Mouse (Mus musculus) neutrophil, adult 5-6 weeks (primary cell): Measurements from ENCODE around the gene Cpe. TPM values are rescaled to one million over a fixed set of nuclear protein-coding genes. Genes with fewer than 3 reads are reported as not detected.
"Not testable (repeated sequence)": the region's sequence is repeated elsewhere in the genome, so short reads cannot be mapped to it uniquely, and the experiment has no call there.

ENCODE experiments used
- ATAC-seq: fragments of 151-379, 151-347 bp; 2 replicates; pipeline ENCODE4 v1.8.0; 2017; ENCODE audit warnings: mild to moderate bottlenecking, moderate TSS enrichment; ENCODE audit not compliant: insufficient number of reproducible peaks, poor library complexity, low FRiP score, severe bottlenecking; ENCODE audit errors: extremely low read depth
- total RNA-seq: library from RNA; stranded (forward); fragments of 200-1000 nt; gene quantifications from 2 replicates; pipeline ENCODE4 v1.2.3, GENCODE M21; 2017

Gene Cpe
- total RNA-seq, 1 experiment from 2014 or later: 0.58 TPM

GRCm38 (mm10) chr8:64688161-64688560, 4.7 kb downstream of the Cpe start:
- no peak for ATAC-seq

GRCm38 (mm10) chr8:64682501-64682900, 10.4 kb downstream of the Cpe start:
- no peak for ATAC-seq

- ATAC-seq: no peak
Measured at GRCm38 (mm10) chr8:64676381-64676780, 16.5 kb downstream of the Cpe start.

- no peak for ATAC-seq
Measured at GRCm38 (mm10) chr8:64674951-64675585, 17.8 kb downstream of the Cpe start.

- no peak for ATAC-seq
Measured at GRCm38 (mm10) chr8:64672920-64673319, 19.9 kb downstream of the Cpe start.

- no peak for ATAC-seq
Measured at GRCm38 (mm10) chr8:64671937-64672336, 20.9 kb downstream of the Cpe start.

DNA sequence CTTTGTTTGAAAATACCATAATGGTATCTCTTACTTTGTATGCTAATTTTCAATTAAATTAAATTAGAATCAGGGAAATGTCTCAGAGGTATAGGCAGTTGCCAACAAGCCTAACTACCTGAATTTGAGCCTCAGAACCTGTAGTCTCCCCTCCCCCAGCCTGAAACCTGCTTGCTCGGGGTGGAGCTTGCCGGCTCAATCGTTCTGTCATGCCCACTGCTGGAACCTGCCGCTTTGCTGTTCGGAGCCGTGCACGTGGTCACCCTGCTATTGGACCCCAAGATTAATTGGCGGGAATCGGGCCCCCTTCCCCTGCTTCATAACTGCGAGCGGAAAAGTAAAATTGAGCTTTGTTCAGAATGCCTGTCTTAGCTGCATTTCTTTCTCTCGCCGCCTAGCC, 26.5 kb downstream of the Cpe start:
- not testable (repeated sequence) for ATAC-seq

- no peak for ATAC-seq
Measured at GRCm38 (mm10) chr8:64665563-64665962, 27.3 kb downstream of the Cpe start.

DNA sequence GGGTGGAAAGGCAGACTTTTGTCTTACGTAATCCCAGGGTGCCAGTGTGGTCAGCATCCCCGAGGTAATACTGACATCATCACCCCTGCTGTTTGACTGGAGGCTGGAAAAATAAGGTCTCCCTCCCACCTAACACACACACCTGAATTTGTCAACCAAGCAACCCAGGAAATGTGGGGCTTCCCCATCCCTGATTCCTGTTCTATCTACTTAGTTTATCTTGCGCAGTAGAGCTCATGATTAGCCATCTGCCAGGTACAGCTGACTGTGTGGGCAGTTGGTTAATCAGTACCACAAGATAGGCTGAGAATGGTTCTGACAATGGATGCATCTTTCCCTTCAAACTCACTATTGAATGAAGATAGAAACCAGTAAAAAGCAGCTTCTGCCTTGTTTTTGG, 28.0 kb downstream of the Cpe start:
- no peak for ATAC-seq

DNA sequence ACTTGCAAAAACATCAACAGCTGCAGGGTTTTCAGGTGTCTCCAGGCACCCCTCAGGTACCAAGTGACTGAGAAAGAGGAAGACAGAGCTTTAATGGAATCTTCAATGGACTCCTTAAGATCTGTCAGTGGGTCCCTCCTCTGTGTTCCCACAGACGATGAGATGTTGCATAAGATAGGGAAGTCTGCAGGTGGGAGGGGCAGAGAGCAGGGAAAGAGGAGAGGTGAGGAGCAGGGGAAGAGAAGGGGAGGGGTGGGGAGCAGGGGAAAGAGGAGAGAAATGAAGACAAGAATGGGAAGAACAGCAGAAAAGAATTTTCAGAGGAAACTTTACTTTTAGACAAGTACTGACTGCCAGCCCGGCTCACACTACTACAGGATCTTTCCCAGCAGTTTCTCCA, 28.5 kb downstream of the Cpe start:
- no peak for ATAC-seq

DNA sequence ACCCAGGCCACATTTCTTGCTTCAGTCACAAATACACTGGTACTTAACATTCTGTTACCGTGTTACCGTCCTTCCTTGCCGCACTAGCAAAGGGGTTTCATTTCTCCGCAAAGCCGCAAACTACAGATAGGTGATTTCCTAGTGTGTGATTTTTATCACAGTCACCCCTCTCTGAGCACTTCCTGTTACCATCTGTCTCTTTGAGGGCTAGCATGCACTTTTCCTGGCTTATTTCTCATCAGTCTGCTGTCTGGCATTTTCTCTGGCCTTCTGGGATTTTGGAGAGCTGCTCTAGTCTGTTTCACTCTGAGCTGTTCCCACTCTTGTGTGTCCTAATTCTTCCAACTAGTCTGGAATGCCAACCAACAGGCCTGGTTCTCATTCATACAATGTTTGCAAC, 33.8 kb downstream of the Cpe start:
- ATAC-seq: no peak

DNA sequence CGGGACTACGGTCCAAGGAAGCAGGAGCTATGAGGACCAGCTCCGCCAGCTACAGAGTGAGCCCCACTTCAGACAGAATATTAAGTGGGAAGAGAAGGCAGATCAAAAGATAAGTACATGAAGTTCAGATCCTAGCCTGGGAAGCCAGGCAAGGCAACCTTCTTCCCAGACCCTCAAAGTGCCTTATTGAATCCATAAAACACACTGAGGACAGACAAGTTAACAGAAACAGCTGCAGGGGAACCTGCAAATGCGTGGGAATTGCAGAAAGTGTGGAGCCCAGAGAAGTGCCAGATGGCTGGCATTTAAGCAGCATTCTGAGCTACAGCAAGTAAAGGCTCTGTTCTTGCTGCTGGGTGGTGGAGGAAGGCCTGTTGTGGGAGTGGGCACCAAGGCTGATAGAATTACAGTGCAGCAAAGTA, 34.9 kb downstream of the Cpe start:
- no peak for ATAC-seq

- no peak for ATAC-seq
Measured at GRCm38 (mm10) chr8:64657517-64657916, 35.3 kb downstream of the Cpe start.

GRCm38 (mm10) chr8:64655887-64656286, 37.0 kb downstream of the Cpe start:
- no peak for ATAC-seq

DNA sequence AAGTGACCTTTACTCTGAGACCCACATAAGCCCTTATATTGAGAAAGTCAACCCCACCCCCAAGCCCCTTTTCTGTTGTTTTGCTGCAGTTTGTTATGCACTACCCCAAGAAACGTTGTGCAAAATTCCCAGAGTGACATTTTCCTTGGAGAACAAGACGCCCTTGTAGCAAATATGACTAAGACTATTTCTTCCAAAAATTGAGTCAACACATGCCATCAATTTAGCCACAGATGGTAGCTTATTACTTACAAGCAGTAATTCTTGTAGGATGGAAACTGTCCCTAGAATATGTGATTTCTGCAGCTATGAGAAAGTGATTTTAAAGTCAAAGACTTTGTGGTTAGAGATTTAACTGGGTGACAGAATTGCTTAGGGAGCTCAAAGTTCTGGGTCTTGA, 37.8 kb downstream of the Cpe start:
- ATAC-seq: no peak

DNA sequence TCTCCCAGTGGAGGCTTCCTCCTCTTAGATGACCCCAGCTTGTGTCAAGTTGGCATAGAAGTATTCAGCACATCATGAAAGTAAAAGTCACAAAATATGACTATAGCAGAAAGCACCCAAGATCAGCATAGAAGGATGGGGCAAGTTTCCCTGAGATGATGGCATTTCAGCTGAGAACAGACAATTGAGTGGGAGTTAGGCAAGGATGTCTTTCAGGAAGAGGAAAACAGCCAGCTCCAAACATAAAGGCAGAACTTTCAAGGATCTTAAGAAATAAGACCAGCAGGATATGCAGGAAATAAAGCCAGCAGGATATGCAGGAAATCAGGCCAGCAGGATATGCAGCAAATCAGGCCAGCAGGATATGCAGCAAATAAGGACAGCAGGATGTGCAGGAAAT, 40.6 kb downstream of the Cpe start:
- ATAC-seq: no peak

DNA sequence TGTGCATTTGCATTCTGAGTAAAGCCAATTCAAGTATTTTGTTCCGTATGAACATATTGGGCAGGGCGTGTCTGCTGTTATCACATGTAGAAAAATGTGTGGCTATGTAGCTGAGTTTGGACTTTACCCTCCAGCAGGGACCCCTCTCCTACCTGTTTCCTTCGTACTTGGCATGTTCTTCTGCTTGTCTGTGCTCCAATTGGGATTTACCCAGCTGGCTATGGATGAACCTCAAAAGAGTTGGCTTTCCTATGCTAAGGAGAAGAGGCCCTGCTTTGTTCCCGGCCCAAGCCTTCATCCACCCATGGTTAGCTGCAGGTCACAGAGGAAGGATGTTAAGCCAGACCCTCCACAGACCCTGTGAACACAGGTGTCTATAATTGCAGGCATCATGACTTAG, 44.8 kb downstream of the Cpe start:
- no peak for ATAC-seq

DNA sequence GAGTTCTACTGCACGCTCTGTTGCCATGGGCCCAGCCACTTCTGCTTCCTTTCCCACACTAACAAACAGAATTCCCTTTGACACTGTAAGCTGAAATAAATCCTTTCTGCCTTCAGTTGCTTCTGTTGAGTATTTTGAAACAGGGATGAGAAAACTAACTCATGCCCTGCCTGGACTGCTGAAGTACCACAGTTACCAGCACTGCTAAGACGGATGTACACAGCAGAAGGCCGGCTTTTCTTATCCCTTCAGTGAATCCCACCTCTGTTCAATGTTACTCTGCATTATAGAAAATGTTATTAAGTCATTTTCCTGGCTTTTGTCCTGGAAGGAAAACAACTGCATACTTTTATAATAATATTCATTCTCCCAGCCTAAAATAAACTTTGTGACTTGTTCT, 45.7 kb downstream of the Cpe start:
- no peak for ATAC-seq

- no peak for ATAC-seq
Measured at GRCm38 (mm10) chr8:64646421-64646820, 46.4 kb downstream of the Cpe start.

DNA sequence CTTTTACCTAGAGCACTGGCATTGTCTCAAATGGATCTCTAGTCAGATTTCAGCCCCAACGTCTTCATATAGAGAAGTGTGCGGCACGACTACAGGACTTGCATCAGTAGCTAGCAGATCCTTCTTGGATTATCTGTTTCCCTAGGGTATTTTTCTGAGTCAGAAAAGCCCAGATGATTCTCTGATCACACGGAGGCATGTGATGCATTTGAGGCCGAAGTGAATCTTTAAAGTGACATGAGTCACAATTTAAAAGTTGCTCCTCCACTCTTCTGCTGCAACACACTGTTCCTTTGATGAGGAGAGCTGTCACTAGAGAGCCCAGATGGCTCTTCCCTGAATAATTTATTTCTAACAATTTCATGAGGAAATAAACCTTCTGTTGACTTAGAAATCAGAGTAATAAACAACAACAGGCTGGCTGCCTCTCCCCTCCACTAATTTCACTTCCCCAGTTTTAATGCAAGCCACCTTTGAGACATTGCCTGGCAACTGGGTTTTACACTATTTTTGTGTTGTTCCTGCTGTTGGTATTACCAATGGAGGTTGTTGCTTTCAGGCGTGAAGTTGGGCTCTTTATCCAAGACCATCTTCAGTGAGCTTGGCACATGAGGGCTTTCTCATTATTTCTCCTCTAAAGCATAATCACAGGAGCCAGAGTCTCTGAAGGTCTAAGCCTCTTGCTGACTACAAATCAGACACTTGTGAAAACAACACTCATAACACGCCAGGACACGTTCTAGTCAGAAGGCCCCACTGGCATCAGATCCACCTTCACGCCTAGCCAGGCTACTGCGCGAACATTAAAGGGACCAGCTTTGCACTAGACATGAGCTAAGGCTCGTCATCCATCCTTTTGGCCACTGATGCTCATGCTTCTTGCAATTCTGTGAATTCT, 48.5 kb downstream of the Cpe start:
- no peak for ATAC-seq
